Mouse (Mus musculus) ES-E14 (cell line): Measurements from ENCODE around the gene Tsr1.

Experiments
- CHD2 ChIP-seq: IDR thresholded peaks from 2 replicates; pipeline ENCODE4 v1.6.1; 2014; ENCODE audit warnings: mild to moderate bottlenecking, low read depth, low read length, inconsistent platforms
- HCFC1 ChIP-seq: IDR thresholded peaks from 2 replicates; pipeline ENCODE4 v1.6.1; 2012; ENCODE audit warnings: low read length, inconsistent platforms, borderline replicate concordance; ENCODE audit not compliant: insufficient read depth
- MAFK ChIP-seq: IDR thresholded peaks from 2 replicates; pipeline ENCODE4 v1.6.1; 2014; ENCODE audit warnings: mild to moderate bottlenecking, low read depth, low read length, inconsistent platforms; ENCODE audit not compliant: insufficient read depth
- ZNF384 ChIP-seq: IDR thresholded peaks from 2 replicates; pipeline ENCODE4 v1.6.1; 2012; ENCODE audit warnings: low read depth, low read length, inconsistent platforms

DNA sequence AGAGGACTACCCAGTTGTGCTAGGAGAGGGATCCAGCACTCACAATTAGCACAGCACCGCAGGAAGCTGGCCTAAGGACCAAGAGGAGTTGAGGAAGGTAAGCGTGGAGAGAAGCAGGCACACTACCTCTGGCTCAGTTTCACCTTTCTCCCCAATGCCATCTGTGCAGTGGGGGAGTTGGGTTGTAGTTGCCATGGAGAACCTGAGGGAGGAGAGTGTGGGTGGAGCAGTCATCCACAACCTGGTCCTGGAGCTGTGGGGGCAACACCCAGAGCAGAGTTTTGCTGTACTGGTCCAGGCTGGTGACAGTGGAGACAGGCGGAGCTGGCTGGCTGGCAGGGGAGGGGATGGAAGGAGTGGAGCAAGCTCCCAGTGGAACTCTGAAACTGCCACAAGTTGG is 23.2 kb upstream of the Tsr1 start:
- TF ChIP-seq HCFC1 (no peak), ZNF384 (no peak), CHD2 (no peak), MAFK (no peak)
